Mouse (Mus musculus) c-Kit-positive CD71-positive TER-119-positive erythroid progenitor cells, embryonic 14.5 days (primary cell): ENCODE results near the gene Gramd1c.

Source experiments
- DNase-seq: peaks from one replicate; pipeline ENCODE4 v3.0.0-alpha.2; 2013; ENCODE audit warnings: low spot score

Gramd1c gene

GRCm38 (mm10) chr16:44018372-44018771 is 44.8 kb downstream of the Gramd1c start:
- peak; percentile 78 for DNase-seq

- DNase-seq = no peak
Measured at GRCm38 (mm10) chr16:44017707-44018106, 45.4 kb downstream of the Gramd1c start.

- DNase-seq = peak; percentile 51
Measured at GRCm38 (mm10) chr16:44016164-44016563, 47.0 kb downstream of the Gramd1c start.

GRCm38 (mm10) chr16:44015416-44016158 is 47.6 kb downstream of the Gramd1c start:
- DNase-seq = no peak

GRCm38 (mm10) chr16:44011010-44011409 is 52.1 kb downstream of the Gramd1c start:
- DNase-seq = no peak

GRCm38 (mm10) chr16:44002086-44002485 is 61.1 kb downstream of the Gramd1c start:
- no peak for DNase-seq

GRCm38 (mm10) chr16:43999541-43999940 is 63.6 kb downstream of the Gramd1c start:
- no peak for DNase-seq

- DNase-seq = no peak
Measured at GRCm38 (mm10) chr16:43999111-43999510, 64.0 kb downstream of the Gramd1c start.

- no peak for DNase-seq
Measured at GRCm38 (mm10) chr16:43994623-43995022, 68.5 kb downstream of the Gramd1c start.

- DNase-seq = no peak
Measured at GRCm38 (mm10) chr16:43986299-43986698, 76.8 kb downstream of the Gramd1c start.

- DNase-seq = no peak
Measured at GRCm38 (mm10) chr16:43980110-43980609, 83.0 kb downstream of the Gramd1c start.

- DNase-seq = peak; percentile 13
Measured at GRCm38 (mm10) chr16:43979328-43980109, 83.6 kb downstream of the Gramd1c start, which contains the start of gene Zdhhc23. Gene Zdhhc23 (minus strand): TSS chr16:43979791.

- DNase-seq = no peak
Measured at GRCm38 (mm10) chr16:43979010-43979327, 84.2 kb downstream of the Gramd1c start.

- DNase-seq = no peak
Measured at GRCm38 (mm10) chr16:43973606-43974220, 89.4 kb downstream of the Gramd1c start.

GRCm38 (mm10) chr16:43973147-43973546 is 90.0 kb downstream of the Gramd1c start:
- no peak for DNase-seq

GRCm38 (mm10) chr16:43972391-43972790 is 90.8 kb downstream of the Gramd1c start:
- no peak for DNase-seq

GRCm38 (mm10) chr16:43971741-43972140 is 91.4 kb downstream of the Gramd1c start:
- no peak for DNase-seq

- DNase-seq = no peak
Measured at GRCm38 (mm10) chr16:43971189-43971588, 92.0 kb downstream of the Gramd1c start.

GRCm38 (mm10) chr16:43970426-43970825 is 92.7 kb downstream of the Gramd1c start:
- DNase-seq = no peak

GRCm38 (mm10) chr16:43965781-43966389 is 97.3 kb downstream of the Gramd1c start:
- DNase-seq = no peak

- DNase-seq = no peak
Measured at GRCm38 (mm10) chr16:43963780-43964179, 99.4 kb downstream of the Gramd1c start.

GRCm38 (mm10) chr16:43963291-43963690 is 99.9 kb downstream of the Gramd1c start:
- DNase-seq = no peak
